Mouse (Mus musculus): ENCODE measurements at regions not wholly inside any gene's neighbourhood (a gene's known extent, or its start where the extent isn't known, plus 50 kb on each side); places are given as distances from the start of the nearest gene placed in this dataset.
A peak's percentile ranks its signal among the peaks of the same experiment; 100 is the strongest.
"Not testable (repeated sequence)": the region's sequence is repeated elsewhere in the genome, so short reads cannot be mapped to it uniquely, and the experiment has no call there.

- DNase-seq = not testable (repeated sequence)
Observed at GRCm38 (mm10) chr19:9338971-9339370, 203.5 kb upstream of the Asrgl1 start.

GRCm38 (mm10) chr19:9337447-9337846 is 202.0 kb upstream of the Asrgl1 start:
- DNase-seq = not testable (repeated sequence)

- DNase-seq = not testable (repeated sequence)
Observed at GRCm38 (mm10) chr19:9317932-9318331, 182.5 kb upstream of the Asrgl1 start.

GRCm38 (mm10) chr19:9316162-9316561 is 180.7 kb upstream of the Asrgl1 start:
- DNase-seq = not testable (repeated sequence)

- DNase-seq = peak; percentile 14
Observed at GRCm38 (mm10) chr19:9283176-9283575, 147.7 kb upstream of the Asrgl1 start.

- not testable (repeated sequence) for DNase-seq
Observed at GRCm38 (mm10) chr19:9234676-9235075, 99.2 kb upstream of the Asrgl1 start.

Small RNA genes lying in the stretch of these regions (microRNA-seq; reads per million reads assigned to microRNA genes)
- gene Gm24543 = 0 reads per million in 2 experiments

Data from gastrocnemius, postnatal 10 days (tissue).